ENCODE assay signal across 11 mouse cellular contexts in genomic region chr17:14531796-14532195, GRCm38 (mm10).
"Had no signal": no experiment of that assay in that cellular context is flagged by ENCODE, and none has a peak within 500 bp of the region (broad histone marks: within the 10 kb centered on the region; RNA-seq: fewer than 3 reads in every experiment).

No protein-coding gene starts in this region.

- H3K27me3 ChIP-seq: liver, embryonic 13.5 days; megakaryocyte, embryonic 14.5 days; midbrain, embryonic 12.5 days had no signal

- H3K4me2 ChIP-seq: liver, embryonic 13.5 days; lung, embryonic 15.5 days; midbrain, embryonic 12.5 days had no signal

- H3K4me3 ChIP-seq: liver, embryonic 13.5 days; lung, embryonic 15.5 days; megakaryocyte, embryonic 14.5 days; midbrain, embryonic 12.5 days had no signal

- H3K9me3 ChIP-seq: liver, embryonic 13.5 days; lung, embryonic 15.5 days; megakaryocyte, embryonic 14.5 days; midbrain, embryonic 12.5 days had no signal

- H3K9ac ChIP-seq: liver, embryonic 13.5 days; liver, postnatal 0 days; lung, embryonic 15.5 days; midbrain, embryonic 12.5 days had no signal

- H3K36me3 ChIP-seq: liver, embryonic 13.5 days; lung, embryonic 15.5 days; midbrain, embryonic 12.5 days had no signal

- H3K27ac ChIP-seq: liver, embryonic 13.5 days; lung, embryonic 15.5 days; macrophage; midbrain, embryonic 12.5 days had no signal

- H3K4me1 ChIP-seq: liver, embryonic 13.5 days; lung, embryonic 15.5 days had no signal

- DNase-seq: kidney, postnatal 14 days; liver; liver, embryonic 13.5 days; liver, postnatal 0 days; lung, postnatal 14 days; right cerebral cortex, postnatal 25 days; thymus, postnatal 4 days had no signal
